Mouse (Mus musculus) lung, postnatal 14 days (tissue): ENCODE data around the gene March1.

Source experiments
- DNase-seq: peaks from one replicate; pipeline ENCODE4 v3.0.0; 2021

Gene March1

GRCm38 (mm10) chr8:66033651-66034050 is 416.0 kb downstream of the March1 start:
- DNase-seq = no peak

DNA sequence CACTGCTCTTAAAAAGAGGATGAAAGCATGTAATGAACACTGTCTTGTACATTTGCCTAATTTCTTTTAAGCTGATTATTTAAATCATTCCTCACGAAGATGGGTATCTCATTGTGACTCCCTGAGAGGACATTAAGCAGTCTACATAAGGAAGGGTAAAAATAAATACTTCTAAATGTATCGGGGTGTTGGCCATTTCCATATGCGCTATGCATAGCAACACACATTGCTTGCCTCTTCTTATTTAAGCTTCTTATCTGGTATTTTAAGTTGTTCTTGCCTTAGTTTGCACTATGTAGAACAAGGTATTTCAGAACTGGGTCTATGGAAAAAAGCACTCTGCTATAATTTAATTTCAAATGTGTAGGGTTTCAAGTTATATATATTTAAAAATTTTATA is 416.7 kb downstream of the March1 start:
- DNase-seq = no peak

- no peak for DNase-seq
Observed at GRCm38 (mm10) chr8:66094152-66094551, 476.5 kb downstream of the March1 start.

GRCm38 (mm10) chr8:66098148-66098547 is 480.4 kb downstream of the March1 start:
- no peak for DNase-seq

- no peak for DNase-seq
Observed at GRCm38 (mm10) chr8:66119294-66119693, 501.6 kb downstream of the March1 start.

GRCm38 (mm10) chr8:66159648-66160047 is 541.9 kb downstream of the March1 start:
- DNase-seq = no peak

GRCm38 (mm10) chr8:66166835-66167234 is 549.1 kb downstream of the March1 start:
- no peak for DNase-seq

DNA sequence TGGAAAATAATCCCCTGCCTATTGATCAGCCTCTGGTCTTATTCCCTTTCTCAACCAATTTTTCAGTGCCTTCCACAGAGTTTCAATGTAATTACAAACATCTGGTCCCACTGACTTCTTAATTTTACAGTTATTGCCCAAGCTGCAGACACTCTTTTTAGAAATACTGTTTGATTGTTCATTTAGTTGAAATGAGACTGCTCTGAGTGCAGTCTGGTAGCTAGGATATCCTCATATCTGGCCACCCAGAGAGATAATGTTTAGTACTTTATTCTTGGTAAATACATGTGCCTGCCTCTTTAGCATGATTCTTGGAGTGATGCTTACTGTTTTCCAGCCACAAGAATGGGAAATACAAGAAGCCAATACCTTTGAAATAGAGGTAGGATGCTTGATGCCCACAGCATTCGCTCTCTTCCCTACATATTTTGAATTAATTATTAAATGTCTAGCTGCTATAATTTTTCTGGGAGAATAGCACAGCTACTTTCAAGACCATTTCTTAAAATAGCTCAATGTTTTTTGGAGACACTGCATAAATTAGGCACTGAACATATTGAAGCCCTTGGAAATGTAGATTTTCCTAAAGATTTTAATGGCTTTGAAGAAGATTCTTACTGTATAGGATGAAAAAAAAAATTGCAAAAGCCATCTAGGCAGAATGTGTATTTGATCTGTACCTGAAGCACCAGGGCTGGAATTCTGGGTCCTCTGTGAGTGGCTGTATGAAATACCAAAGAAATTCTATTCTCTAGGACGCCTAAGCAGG is 549.9 kb downstream of the March1 start:
- DNase-seq = no peak

- no peak for DNase-seq
Observed at GRCm38 (mm10) chr8:66179336-66179735, 561.6 kb downstream of the March1 start.

DNA sequence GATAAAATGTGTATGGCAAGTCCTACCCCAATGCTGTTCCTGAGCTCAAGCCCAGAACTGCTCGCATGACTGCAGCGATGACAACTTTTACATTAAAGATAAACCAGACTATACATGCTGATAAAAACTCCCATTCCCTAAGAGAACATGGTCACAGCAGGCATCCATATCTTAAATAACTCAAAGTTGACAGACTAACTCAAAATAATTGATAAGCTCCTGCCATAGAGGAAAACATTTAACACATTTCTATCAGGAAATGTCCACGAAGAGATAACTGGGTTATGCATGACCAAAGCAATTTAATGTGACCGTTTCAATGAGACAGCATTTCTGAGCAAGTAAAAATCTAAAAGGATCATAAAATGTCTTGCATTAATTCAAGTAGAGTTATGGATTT is 563.6 kb downstream of the March1 start:
- DNase-seq = no peak

DNA sequence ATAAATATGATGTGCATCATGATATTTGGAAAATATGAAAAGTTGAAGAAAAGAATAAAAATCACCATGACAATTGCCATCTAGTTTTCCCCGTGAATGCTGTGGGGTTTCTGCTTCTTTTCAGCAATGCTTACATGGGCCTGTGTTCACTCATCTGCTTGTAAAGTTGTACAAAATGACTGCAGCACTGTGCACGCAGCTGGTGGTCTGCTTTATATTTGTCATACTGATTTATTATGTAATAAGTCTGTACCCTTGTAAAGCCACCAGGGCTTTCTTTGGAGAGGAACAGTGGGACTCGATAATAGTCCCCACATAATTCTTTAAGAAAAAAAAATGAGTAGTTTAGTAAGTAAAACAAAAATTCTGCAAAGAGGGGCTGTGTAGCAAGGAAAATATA is 564.6 kb downstream of the March1 start:
- DNase-seq = no peak

GRCm38 (mm10) chr8:66183454-66183853 is 565.8 kb downstream of the March1 start:
- no peak for DNase-seq

- DNase-seq = no peak
Observed at GRCm38 (mm10) chr8:66185226-66185625, 567.5 kb downstream of the March1 start.

DNA sequence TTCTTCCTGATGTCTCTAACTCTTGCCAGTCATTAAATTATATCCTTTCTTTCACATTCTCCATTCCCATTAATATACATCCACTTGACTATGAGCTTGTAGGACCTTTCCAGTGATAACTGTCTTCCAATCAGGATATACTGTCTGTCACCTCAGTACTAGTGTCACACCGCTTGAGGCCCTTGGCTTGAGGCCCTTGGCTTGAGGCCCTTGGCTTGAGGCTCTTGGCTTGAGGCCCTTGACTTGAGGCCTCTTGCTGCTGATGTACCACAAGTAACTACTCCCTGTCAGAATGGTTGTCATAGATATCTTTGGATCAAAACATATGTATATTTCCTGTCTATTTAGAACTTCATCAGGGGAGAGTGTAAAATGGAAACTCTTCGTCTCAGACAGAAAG is 576.7 kb downstream of the March1 start:
- DNase-seq = no peak

GRCm38 (mm10) chr8:66200169-66200568 is 582.5 kb downstream of the March1 start:
- no peak for DNase-seq

DNA sequence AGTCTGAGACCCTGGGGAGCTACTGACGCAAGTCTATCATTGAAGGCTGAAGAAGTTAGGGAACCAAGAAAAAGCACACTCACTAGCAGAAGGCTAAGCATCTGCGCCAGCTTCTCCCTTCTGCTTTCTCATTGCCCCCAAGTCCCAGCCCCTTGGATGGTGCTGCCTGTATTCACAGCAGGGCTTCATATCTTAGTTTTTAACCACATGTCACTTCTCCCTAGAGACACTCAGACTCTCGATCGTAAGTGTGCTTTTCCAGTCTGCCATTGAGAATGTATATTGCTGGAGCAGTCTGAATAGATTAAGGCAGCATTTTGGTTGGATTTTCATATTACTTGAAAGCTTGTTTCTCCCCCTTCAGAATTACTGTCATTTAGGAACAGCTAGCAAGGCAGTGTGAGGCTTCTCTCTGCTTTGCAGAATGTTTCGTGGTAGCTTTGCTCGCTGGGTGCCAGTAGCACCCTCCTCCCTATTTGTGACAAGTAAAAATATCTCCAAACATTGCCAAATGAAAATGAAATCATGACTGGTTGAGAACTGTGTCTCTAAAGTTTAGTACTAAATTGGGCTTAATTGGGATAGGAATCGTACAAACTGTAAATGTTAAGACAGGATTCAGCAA is 586.2 kb downstream of the March1 start:
- DNase-seq = no peak

GRCm38 (mm10) chr8:66209553-66209952 is 591.9 kb downstream of the March1 start:
- DNase-seq = no peak

DNA sequence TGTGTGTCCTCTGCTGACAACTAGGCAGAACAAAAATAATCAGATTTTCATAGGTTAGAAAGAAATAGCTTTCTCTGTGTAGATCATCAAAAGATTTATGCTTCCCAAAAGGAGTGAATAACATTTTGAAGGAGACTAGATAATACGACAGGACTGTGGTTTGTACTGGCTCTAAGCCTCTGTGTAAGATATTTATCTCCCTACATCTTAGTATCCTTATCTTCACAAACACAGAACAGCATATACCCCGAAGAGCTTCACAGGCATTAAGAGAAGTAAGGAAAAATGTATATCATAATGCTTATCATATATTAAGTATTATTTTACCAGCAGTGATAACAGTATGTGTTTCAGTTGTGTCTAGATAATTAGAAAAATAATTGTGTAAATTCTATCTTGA is 592.6 kb downstream of the March1 start:
- DNase-seq = no peak

DNA sequence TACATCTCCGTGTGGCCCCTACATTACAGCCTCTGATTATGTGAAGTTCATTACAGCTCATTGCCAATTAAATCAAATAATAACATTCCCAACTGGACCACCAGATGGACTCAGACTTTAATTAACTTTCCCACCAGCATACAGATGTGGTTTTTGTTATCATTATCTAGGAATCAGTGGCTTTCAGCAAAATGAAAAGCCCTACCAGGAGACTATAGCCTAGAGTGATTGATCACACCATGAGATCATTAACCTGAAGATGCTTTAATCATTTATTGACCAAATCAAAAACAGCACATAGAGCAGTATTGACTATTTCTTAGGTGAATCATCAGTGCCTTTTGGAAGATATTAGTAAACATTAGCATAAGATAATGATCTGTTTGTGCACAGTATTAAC is 602.3 kb downstream of the March1 start:
- DNase-seq = no peak

DNA sequence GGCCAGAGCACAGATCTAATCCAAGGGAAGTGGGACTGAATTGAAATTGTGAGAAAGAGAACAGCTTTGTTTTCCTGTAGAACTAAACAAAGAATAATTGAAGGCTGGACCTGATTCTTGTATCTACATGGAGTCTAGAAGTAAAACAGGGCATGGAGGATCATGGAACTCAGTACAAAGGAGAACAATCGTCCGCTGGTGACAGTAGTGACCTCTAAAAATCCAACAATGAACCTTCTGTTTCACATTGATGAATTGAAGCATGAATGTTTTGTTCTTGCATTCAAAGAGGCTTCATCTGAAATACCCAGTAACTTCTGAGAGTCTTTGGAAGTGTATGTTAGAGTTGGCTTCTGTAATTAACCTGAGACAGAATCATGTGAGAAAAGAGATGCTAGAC is 612.2 kb downstream of the March1 start:
- no peak for DNase-seq

GRCm38 (mm10) chr8:66269546-66269945 is 651.8 kb downstream of the March1 start:
- DNase-seq = no peak

DNA sequence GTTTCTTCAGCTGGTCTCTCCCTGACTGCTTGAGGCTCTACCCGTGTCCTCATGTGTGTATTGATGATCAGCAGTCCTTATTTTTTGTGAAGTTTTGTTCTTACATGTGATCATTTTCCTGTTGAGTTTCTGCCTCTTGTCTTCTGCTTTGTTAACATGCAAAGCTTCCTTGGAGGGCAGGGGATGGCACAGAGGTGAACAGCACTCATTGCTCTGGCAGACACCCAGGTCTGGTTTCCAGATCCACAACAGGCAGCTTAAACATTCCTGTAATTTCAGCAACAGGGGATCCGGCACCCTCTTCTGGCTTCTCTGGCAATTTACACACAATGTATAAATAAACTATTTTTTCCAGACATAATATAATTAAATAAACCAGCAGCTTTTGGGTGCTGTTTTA is 652.4 kb downstream of the March1 start:
- no peak for DNase-seq

- DNase-seq = no peak
Observed at GRCm38 (mm10) chr8:66317824-66318223, 700.1 kb downstream of the March1 start.

DNA sequence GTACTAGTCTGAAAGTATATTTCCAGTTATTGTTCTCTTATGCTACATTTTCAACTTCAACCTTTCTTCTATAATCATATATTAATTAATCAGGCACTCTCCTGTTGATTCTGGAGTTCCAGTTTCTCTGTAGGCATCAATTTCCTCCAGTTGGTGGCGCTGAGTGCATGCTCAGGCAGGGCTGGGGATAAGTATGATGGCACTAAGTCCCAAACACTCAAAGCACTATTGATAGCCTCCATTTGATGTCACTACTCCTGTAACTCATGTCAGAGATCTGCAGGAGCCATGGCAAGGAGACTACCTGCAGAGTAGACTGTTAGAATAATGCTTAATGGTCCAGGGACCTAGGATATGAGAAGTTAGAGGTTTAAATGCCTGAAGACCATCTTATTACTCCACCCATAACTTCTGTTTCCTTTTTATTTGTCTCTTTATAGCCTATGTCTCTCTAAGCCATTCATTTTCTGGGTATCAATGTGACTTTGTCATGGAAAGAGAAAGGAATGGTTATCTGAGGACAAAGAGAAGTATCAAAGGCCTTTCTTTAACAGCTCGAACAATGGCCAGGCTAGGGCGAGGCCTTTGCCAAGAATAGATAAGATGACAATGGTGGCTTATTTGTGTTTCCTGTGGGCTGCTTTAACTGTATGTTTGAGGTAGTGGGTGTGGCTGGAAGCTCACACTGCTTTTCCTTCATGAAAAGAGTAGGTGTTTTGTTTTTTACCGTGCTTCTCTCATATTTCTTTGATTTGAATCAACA is 705.5 kb downstream of the March1 start:
- peak; percentile 39 for DNase-seq
